Mouse (Mus musculus) testis, adult 2 months (tissue): Measurements from ENCODE around the gene Izumo1. TPM values are rescaled to one million over a fixed set of nuclear protein-coding genes. Genes with fewer than 3 reads are reported as not detected.
"Not testable (repeated sequence)": the region's sequence is repeated elsewhere in the genome, so short reads cannot be mapped to it uniquely, and the experiment has no call there.

Experiments used
- H3K27ac ChIP-seq: fragments of 200-500 bp; 2 replicates; pipeline ENCODE4 v1.5.1; 2012; ENCODE audit warnings: low read depth, low read length; ENCODE audit not compliant: control insufficient read depth, insufficient read depth
- H3K27me3 ChIP-seq: fragments of 200-500 bp; 2 replicates; pipeline ENCODE4 v1.6.1; 2012; ENCODE audit warnings: mild to moderate bottlenecking, low read length, moderate library complexity; ENCODE audit not compliant: control insufficient read depth, insufficient read depth
- H3K36me3 ChIP-seq: fragments of 200-500 bp; 2 replicates; pipeline ENCODE4 v1.6.1; 2012; ENCODE audit warnings: mild to moderate bottlenecking, low read length; ENCODE audit not compliant: control insufficient read depth, insufficient read depth
- H3K4me1 ChIP-seq: fragments of 200-500 bp; 2 replicates; pipeline ENCODE4 v1.6.1; 2012; ENCODE audit warnings: low read length; ENCODE audit not compliant: control insufficient read depth, insufficient read depth
- H3K4me3 ChIP-seq: fragments of 200-500 bp; 2 replicates; pipeline ENCODE4 v1.5.1; 2012; ENCODE audit warnings: low read depth, mild to moderate bottlenecking, low read length, moderate library complexity, mixed read lengths; ENCODE audit not compliant: control insufficient read depth
- CTCF ChIP-seq: fragments of 200-500 bp; IDR thresholded peaks from 2 replicates; pipeline ENCODE4 v1.5.1; 2012; ENCODE audit warnings: low read depth, mild to moderate bottlenecking, inconsistent platforms, low read length, moderate library complexity; ENCODE audit not compliant: control insufficient read depth, insufficient read depth, insufficient replicate concordance
- POLR2A ChIP-seq: fragments of 200-500 bp; IDR thresholded peaks from 2 replicates; pipeline ENCODE4 v1.6.1; 2012; ENCODE audit warnings: low read depth, mild to moderate bottlenecking, inconsistent platforms, low read length, moderate library complexity; ENCODE audit not compliant: control insufficient read depth
- polyA plus RNA-seq: library from polyadenylated mRNA; depleted of rRNA; stranded (reverse); fragments of >200 nt; gene quantifications from 2 replicates; pipeline ENCODE4 v1.2.3, GENCODE M21; 2012

Gene Izumo1
- polyA plus RNA-seq, 1 experiment, result 95.6 TPM

DNA sequence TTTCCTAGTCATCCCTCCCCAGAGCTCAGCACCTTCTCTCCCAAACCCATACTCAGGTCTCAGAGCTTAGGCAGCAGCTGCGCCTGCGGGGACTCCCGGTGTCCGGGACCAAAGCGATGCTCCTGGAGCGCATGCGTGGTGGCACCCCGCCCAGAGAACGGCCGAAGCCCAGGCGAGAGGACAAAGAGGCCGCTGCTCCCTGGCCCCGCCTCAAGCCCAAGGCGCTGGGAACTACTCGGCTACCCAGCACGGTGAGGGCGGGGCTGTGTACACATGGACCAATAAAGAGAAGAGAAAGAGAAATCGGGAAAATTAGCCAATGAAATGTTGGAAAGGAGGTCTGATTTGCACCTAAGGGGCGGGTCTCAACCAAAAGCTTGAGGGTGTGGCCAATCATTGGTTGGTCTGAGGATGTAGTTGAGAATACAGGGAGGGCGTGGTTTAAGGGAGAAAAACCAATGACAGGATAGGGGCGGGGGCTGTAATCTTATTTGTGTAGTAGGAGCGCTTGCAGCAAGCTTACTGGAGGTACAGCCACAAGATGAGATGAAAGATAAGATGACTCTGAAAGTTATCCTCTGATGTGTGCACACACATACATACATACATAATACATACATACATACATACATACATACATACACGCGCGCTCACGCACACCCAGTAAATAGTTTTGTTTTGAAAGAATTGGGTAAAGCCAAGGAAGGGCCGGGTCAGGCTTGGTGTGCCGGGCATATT lies 22.0 kb downstream of the Izumo1 start:
- Histone ChIP-seq H3K36me3 (no peaks in the 10 kb centered on the region), H3K4me1 (peaks cover 21% of the 10 kb centered on the region), H3K27ac (no peak overlapping the region), H3K4me3 (peak overlapping the region; percentile 49), H3K27me3 (no peaks in the 10 kb centered on the region)
- TF ChIP-seq CTCF (no peak), POLR2A (no peak)

DNA sequence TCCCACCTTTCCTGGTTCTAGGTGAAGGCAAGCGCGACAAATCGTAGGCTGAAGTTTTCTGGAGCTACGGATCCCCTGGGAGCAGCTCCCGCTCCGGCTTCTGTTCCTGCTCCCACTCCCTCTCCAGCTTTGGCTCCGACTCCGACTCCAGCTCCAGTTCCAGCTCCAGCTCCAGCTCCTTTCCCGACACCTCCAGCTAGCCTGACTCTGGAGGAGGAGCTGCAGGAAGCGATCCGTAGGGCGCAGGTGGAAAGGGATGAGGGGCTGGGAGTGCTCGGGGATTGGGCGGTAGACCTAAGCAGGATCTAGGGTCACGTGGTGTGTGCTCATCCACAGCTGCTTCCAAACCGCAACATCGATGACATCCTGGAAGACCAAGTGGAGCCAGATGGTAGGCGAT lies 22.6 kb downstream of the Izumo1 start:
- Histone ChIP-seq H3K36me3 (no peaks in the 10 kb centered on the region), H3K4me3 (no peak overlapping the region; the same call in 1 of the 2 replicates), H3K27me3 (no peaks in the 10 kb centered on the region), H3K27ac (no peak overlapping the region), H3K4me1 (peaks cover 17% of the 10 kb centered on the region)
- no peak for TF ChIP-seq CTCF
- TF ChIP-seq POLR2A, result no peak

DNA sequence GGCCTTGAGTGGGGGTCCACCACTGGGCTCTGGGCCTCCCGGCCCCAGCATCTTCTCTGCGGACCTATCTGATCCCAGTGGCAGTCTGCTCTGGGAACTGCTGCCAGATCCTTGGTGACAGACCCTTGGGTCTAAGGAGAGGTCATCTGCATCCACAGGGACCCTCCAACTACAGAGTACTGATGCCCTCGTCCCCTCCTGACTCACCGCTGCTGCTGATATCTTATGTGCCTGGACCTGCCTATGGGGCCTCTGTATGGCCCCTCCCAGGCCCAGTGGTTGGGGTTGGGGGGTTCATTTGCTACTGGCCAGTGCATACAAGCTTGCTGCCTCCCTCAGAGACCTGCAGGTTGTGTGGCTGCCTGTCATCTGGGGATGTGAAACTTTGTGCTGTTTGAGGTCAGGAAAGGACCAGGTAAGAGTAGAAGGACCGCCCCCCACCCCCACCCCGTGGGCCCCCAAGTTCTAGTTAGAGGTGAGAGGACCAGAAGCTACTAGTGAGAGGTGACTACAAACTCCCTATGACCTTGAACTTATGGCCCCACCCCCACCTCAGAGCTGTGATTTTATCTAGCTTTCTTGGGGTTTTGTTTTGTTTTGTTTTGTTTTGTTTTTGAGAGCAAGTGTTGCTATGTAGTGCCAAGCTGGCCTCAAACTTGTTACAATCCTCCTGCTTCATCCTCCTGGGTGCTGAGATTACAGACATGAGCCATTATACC lies 23.4 kb downstream of the Izumo1 start:
- no peak overlapping the region for H3K4me3 ChIP-seq
- H3K27ac ChIP-seq, result no peak overlapping the region
- H3K4me1 ChIP-seq, result peaks cover 14% of the 10 kb centered on the region
- H3K36me3 ChIP-seq, result no peaks in the 10 kb centered on the region
- H3K27me3 ChIP-seq, result no peaks in the 10 kb centered on the region
- TF ChIP-seq CTCF (no peak), POLR2A (no peak)

DNA sequence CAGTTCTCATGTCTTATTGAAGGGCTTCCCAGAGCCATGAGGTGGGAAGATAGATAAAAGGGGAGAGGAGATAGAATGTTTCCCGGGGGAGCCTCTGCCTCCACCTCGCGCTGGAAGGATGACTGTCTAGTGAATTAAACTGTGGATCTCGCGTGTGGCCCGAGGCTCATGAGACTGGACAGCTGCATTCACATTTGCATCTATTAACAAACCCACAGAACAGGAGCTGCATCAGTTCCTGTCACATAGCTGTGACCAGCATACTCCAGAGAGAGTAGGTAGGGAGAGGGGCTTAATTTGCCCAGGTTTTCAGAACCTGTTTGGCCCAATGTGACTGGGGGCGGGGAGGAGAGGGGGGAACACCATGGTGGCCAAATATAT lies 24.0 kb downstream of the Izumo1 start:
- Histone ChIP-seq H3K27ac (no peak overlapping the region), H3K36me3 (no peaks in the 10 kb centered on the region), H3K4me3 (no peak overlapping the region), H3K27me3 (no peaks in the 10 kb centered on the region), H3K4me1 (peaks cover 16% of the 10 kb centered on the region)
- TF ChIP-seq CTCF (no peak), POLR2A (no peak)

DNA sequence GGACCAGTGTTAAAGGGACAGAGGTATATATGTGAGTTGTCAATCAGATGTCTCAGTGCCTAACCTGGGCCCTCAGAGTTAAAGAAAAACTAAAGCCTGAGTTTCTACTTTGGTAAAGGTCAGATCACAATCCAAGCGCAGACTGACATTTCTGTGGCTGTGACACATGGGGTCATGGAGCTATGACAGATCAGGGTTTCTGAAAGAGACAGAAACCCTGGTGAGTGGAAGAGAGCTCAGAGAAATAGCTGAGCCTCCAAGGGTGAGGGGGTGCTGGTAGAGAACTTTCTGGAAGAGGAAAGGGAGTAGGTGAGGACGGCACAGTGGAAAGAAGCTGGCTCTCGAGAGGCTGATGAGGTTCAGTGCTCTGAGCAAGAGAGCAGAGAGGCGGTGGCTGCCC lies 25.1 kb downstream of the Izumo1 start:
- no peak overlapping the region for H3K27ac ChIP-seq
- H3K36me3 ChIP-seq, result no peaks in the 10 kb centered on the region
- no peaks in the 10 kb centered on the region for H3K27me3 ChIP-seq
- peaks cover 16% of the 10 kb centered on the region for H3K4me1 ChIP-seq
- H3K4me3 ChIP-seq, result no peak overlapping the region
- TF ChIP-seq POLR2A, result no peak
- no peak for TF ChIP-seq CTCF

DNA sequence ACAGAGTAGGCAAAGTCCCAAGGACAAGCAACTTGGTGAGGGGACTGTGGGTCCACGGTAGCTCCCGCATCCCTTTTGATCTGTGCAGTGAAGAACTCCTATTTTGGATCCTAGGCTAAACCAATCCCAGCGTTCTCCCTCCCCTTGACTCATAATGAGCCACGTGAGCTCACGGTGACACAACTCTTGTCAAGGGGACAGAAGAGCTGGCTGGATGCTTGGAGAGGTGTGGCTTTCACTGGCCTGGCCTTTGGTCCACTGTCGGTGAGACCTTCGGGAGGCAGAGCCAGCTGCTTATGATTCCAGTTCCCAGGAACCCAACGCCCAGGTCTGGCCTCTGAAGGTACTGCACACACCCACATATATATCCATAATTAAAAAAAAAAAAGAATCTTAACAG lies 27.7 kb downstream of the Izumo1 start:
- Histone ChIP-seq H3K4me1 (peaks cover 5% of the 10 kb centered on the region), H3K36me3 (no peaks in the 10 kb centered on the region), H3K27ac (no peak overlapping the region), H3K27me3 (no peaks in the 10 kb centered on the region), H3K4me3 (no peak overlapping the region)
- TF ChIP-seq CTCF (no peak), POLR2A (no peak)

DNA sequence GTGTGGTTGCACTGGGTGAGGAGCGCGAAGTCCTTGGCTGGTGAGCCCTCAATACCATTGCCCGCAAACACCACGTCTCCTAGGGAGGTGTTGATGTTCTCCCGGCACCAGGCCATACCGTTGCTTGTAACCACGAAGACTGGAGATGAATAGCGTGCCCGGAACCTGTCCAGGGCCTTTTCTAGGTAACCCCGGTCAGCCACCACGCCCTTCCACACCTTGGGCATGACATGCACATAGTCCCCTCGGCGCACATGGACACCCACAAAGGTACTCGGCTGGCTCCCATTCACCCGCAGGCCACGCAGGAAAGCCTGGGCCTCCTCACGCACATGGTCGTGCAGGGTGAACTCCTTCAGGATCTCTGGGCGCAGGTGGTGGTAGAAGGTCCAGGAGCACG lies 28.9 kb downstream of the Izumo1 start:
- H3K27ac ChIP-seq, H3K27me3 ChIP-seq, H3K36me3 ChIP-seq, H3K4me1 ChIP-seq, H3K4me3 ChIP-seq: not testable (repeated sequence)
